Mouse (Mus musculus) right cerebral cortex, postnatal 14 days (tissue): ENCODE results near the gene Gm43951.
"Not testable (repeated sequence)": the region's sequence is repeated elsewhere in the genome, so short reads cannot be mapped to it uniquely, and the experiment has no call there.

Experiments
- DNase-seq: peaks from one replicate; pipeline ENCODE4 v3.0.0; 2022

The Gm43951 gene

GRCm38 (mm10) chr11:72196506-72196905, 10.1 kb downstream of the Gm43951 start:
- no peak for DNase-seq

GRCm38 (mm10) chr11:72194259-72194658, 12.4 kb downstream of the Gm43951 start:
- no peak for DNase-seq

- no peak for DNase-seq
Measured at GRCm38 (mm10) chr11:72190857-72191256, 15.8 kb downstream of the Gm43951 start.

- no peak for DNase-seq
Measured at GRCm38 (mm10) chr11:72184252-72184651, 22.4 kb downstream of the Gm43951 start.

GRCm38 (mm10) chr11:72181136-72181535, 25.5 kb downstream of the Gm43951 start:
- no peak for DNase-seq

- DNase-seq: no peak
Measured at GRCm38 (mm10) chr11:72180556-72180955, 26.1 kb downstream of the Gm43951 start.

GRCm38 (mm10) chr11:72176553-72176952, 30.1 kb downstream of the Gm43951 start:
- no peak for DNase-seq

GRCm38 (mm10) chr11:72175966-72176365, 30.7 kb downstream of the Gm43951 start:
- no peak for DNase-seq

GRCm38 (mm10) chr11:72174721-72175120, 31.9 kb downstream of the Gm43951 start:
- DNase-seq: no peak

- DNase-seq: no peak
Measured at GRCm38 (mm10) chr11:72173506-72173905, 33.1 kb downstream of the Gm43951 start.

GRCm38 (mm10) chr11:72171906-72172305, 34.7 kb downstream of the Gm43951 start:
- not testable (repeated sequence) for DNase-seq

GRCm38 (mm10) chr11:72169871-72170270, 36.8 kb downstream of the Gm43951 start:
- DNase-seq: no peak

- no peak for DNase-seq
Measured at GRCm38 (mm10) chr11:72163198-72163597, 43.4 kb downstream of the Gm43951 start.

- peak; percentile 63 for DNase-seq
Measured at GRCm38 (mm10) chr11:72156624-72157023, 50.0 kb downstream of the Gm43951 start.

- no peak for DNase-seq
Measured at GRCm38 (mm10) chr11:72155981-72156428, 50.6 kb downstream of the Gm43951 start.

GRCm38 (mm10) chr11:72155186-72155980, 51.3 kb downstream of the Gm43951 start:
- DNase-seq: peak; percentile 47
